Mouse (Mus musculus) inflammation-experienced regulatory T-cells, adult 16 weeks (primary cell): ENCODE measurements around the gene Shox2. TPM values are rescaled to one million over a fixed set of nuclear protein-coding genes. Genes with fewer than 3 reads are reported as not detected.

Experiments
- polyA plus RNA-seq: library from polyadenylated mRNA; unstranded; fragments of 100-300 nt; shearing (Covaris generic); gene quantifications from one replicate; pipeline ENCODE4 v1.2.1, GENCODE M21; 2017

Gene Shox2
- polyA plus RNA-seq = not detected

DNA sequence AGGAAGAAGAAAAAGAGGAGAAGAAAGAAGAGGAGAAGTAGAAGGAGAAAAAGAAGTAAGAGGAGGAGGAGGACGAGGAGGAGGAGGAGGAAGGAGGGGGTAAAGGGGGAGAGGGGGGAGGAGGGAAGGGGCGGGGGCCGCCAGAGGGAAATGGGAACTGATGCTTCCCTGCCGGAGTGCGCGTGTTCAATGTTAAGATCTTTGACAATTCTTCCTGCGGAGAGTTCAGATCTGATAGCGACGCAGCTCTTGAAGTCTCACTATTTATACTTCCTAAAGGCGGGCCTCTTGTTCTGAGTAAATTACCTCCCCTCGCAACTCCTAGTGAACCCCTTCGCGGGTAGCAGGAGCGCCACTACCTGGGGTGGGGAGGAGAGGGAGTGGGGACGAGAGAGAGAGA, at the start of gene Shox2:
TSS of gene Shox2 (minus strand) at position 66 of the 400 bp plus-strand sequence.

DNA sequence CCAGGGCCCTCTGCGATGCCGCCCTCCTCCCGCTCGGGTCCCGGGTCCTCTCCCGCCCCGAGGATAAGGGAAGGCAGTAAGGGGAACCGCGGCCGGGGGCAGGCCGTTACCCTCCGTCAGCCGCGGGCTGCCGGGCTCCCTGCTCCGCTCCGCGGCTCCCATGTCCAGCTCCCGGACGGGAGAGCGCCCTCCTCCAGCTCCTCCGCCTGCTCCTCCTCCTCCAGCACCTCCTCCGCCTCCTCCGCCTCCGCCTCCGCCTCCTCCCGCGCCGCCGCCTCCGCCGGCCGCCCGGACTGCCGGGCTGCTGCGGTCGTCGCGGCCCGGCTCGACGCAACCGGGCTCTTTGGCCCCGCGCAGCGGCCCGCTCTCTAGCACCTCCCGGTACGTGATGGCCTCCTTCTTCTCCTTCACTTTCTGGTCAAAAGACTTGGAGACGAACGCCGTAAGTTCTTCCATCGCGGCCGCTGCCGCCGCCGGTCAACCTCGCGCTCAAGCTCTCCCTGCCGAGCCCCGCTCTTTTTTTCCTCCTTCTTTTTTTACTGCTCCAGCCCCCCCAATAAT, 390 bp downstream of the Shox2 start, which contains the start of gene Rsrc1:
TSS of gene Rsrc1 (plus strand) at position 290 of the 561 bp plus-strand sequence.

Other genes starting within 250 kb of the Shox2 start
- 39.4 TPM for gene Rsrc1, start 381 bp downstream of the Shox2 start, polyA plus RNA-seq